Mouse (Mus musculus): ENCODE results near the gene Dnaic2.

- no peak for TF ChIP-seq POLR2A (IDR thresholded peaks at IDR 0.05; ENCODE audit: low read depth, low read length)
- no peak for TF ChIP-seq CTCF (IDR thresholded peaks at IDR 0.05; ENCODE audit: extremely low read depth, insufficient read length, insufficient replicate concordance, low read depth, low read length)
Measured at GRCm38 (mm10) chr11:114711393-114711792, 15.8 kb upstream of the Dnaic2 start.

Data from small intestine, adult 2 months (tissue).